Mouse (Mus musculus) embryonic fibroblast, embryonic 13.5 days (primary cell): ENCODE results near the gene Gm10401. TPM values are rescaled to one million over a fixed set of nuclear protein-coding genes. Genes with fewer than 3 reads are reported as not detected.

Source experiments
- H3K27ac ChIP-seq: 2 replicates; pipeline ENCODE4 v1.5.1; 2012; ENCODE audit warnings: low read length, control low read depth, inconsistent platforms; ENCODE audit not compliant: insufficient read depth
- H3K4me1 ChIP-seq: 2 replicates; pipeline ENCODE4 v1.6.1; 2011; ENCODE audit warnings: low read length; ENCODE audit not compliant: control insufficient read depth, insufficient read depth
- H3K4me3 ChIP-seq: 2 replicates; pipeline ENCODE4 v1.5.1; 2011; ENCODE audit warnings: mild to moderate bottlenecking, control low read depth, low read length; ENCODE audit not compliant: insufficient read depth
- CTCF ChIP-seq: IDR thresholded peaks from 2 replicates; pipeline ENCODE4 v1.5.1; 2011; ENCODE audit warnings: mild to moderate bottlenecking, control low read depth, low read length, moderate library complexity, borderline replicate concordance; ENCODE audit not compliant: insufficient read depth
- POLR2A ChIP-seq: IDR thresholded peaks from 2 replicates; pipeline ENCODE4 v1.6.1; 2011; ENCODE audit warnings: low read depth, mild to moderate bottlenecking, control low read depth, low read length, moderate library complexity
- polyA plus RNA-seq: library from polyadenylated mRNA; stranded (reverse); fragments of >200 nt; gene quantifications from 2 replicates; pipeline ENCODE4 v1.2.4, GENCODE M21; 2011; ENCODE audit warnings: low read depth; ENCODE audit not compliant: missing spikeins, insufficient read length

Gene Gm10401
- polyA plus RNA-seq = not detected in 2 replicates

- Histone ChIP-seq H3K27ac (no peak within 1 kb of the TSS), H3K4me3 (no peak within 1 kb of the TSS), H3K4me1 (no peaks in the 10 kb centered on the region)
- no peak for TF ChIP-seq CTCF
- no peak for TF ChIP-seq POLR2A
Measured at GRCm38 (mm10) chr5:115098195-115098594, at the start of gene Gm10401. TSS of gene Gm10401 (minus strand) at chr5:115098295.

- no peak overlapping the region for H3K27ac ChIP-seq
- no peak overlapping the region for H3K4me3 ChIP-seq
- H3K4me1 ChIP-seq = peaks cover under 1% of the 10 kb centered on the region; the same call in 1 of the 2 replicates
- TF ChIP-seq POLR2A (no peak), CTCF (no peak)
Measured at GRCm38 (mm10) chr5:115147388-115147787, 49.3 kb upstream of the Gm10401 start.

- no peaks in the 10 kb centered on the region for H3K4me1 ChIP-seq
- TF ChIP-seq POLR2A (no peak), CTCF (no peak)
- H3K27ac ChIP-seq = no peak overlapping the region
- no peak overlapping the region for H3K4me3 ChIP-seq
Measured at GRCm38 (mm10) chr5:115146747-115147130, 48.6 kb upstream of the Gm10401 start.

GRCm38 (mm10) chr5:115145976-115146746, 48.1 kb upstream of the Gm10401 start:
- no peak overlapping the region for H3K27ac ChIP-seq
- TF ChIP-seq POLR2A (no peak), CTCF (no peak)
- no peak overlapping the region for H3K4me3 ChIP-seq
- H3K4me1 ChIP-seq = no peaks in the 10 kb centered on the region

GRCm38 (mm10) chr5:115145253-115145968, 47.3 kb upstream of the Gm10401 start:
- Histone ChIP-seq H3K4me3 (no peak overlapping the region), H3K4me1 (no peaks in the 10 kb centered on the region), H3K27ac (no peak overlapping the region)
- no peak for TF ChIP-seq CTCF
- no peak for TF ChIP-seq POLR2A

GRCm38 (mm10) chr5:115144471-115144870, 46.4 kb upstream of the Gm10401 start:
- no peak for TF ChIP-seq CTCF
- TF ChIP-seq POLR2A = no peak
- Histone ChIP-seq H3K4me1 (no peaks in the 10 kb centered on the region), H3K4me3 (no peak overlapping the region), H3K27ac (no peak overlapping the region)

- Histone ChIP-seq H3K4me3 (no peak overlapping the region), H3K27ac (no peak overlapping the region), H3K4me1 (no peaks in the 10 kb centered on the region)
- no peak for TF ChIP-seq CTCF
- no peak for TF ChIP-seq POLR2A
Measured at GRCm38 (mm10) chr5:115143552-115143951, 45.5 kb upstream of the Gm10401 start.

- Histone ChIP-seq H3K4me1 (no peaks in the 10 kb centered on the region), H3K27ac (no peak overlapping the region), H3K4me3 (no peak overlapping the region)
- TF ChIP-seq POLR2A = no peak
- no peak for TF ChIP-seq CTCF
Measured at GRCm38 (mm10) chr5:115142166-115142697, 44.1 kb upstream of the Gm10401 start.

- TF ChIP-seq POLR2A = no peak
- TF ChIP-seq CTCF = no peak
- Histone ChIP-seq H3K4me3 (no peak overlapping the region), H3K4me1 (no peaks in the 10 kb centered on the region), H3K27ac (no peak overlapping the region)
Measured at GRCm38 (mm10) chr5:115140726-115141125, 42.6 kb upstream of the Gm10401 start.

- Histone ChIP-seq H3K4me1 (no peaks in the 10 kb centered on the region), H3K4me3 (no peak overlapping the region), H3K27ac (no peak overlapping the region)
- TF ChIP-seq POLR2A = no peak
- no peak for TF ChIP-seq CTCF
Measured at GRCm38 (mm10) chr5:115139124-115139523, 41.0 kb upstream of the Gm10401 start.
